Mouse (Mus musculus) adrenal gland, postnatal 25 days (tissue): ENCODE measurements around the gene Spsb1. TPM values are rescaled to one million over a fixed set of nuclear protein-coding genes. Genes with fewer than 3 reads are reported as not detected.

Experiments used
- DNase-seq: peaks from one replicate; pipeline ENCODE4 v3.0.0; 2021; ENCODE audit warnings: mixed read lengths
- total RNA-seq: library from RNA; stranded (reverse); gene quantifications from 2 replicates; pipeline ENCODE4 v1.2.3, GENCODE M21; 2021

Spsb1 gene
- total RNA-seq, 1 experiment from 2014 or later = 23.7 TPM

GRCm38 (mm10) chr4:149882139-149882916 is 72.5 kb downstream of the Spsb1 start:
- no peak for DNase-seq

GRCm38 (mm10) chr4:149880908-149881307 is 73.9 kb downstream of the Spsb1 start:
- DNase-seq = no peak

- no peak for DNase-seq
These were observed 74.9 kb downstream of the Spsb1 start for GRCm38 (mm10) chr4:149879980-149880379.

- DNase-seq = peak; percentile 25
These were observed 76.8 kb downstream of the Spsb1 start for GRCm38 (mm10) chr4:149878021-149878449.

GRCm38 (mm10) chr4:149877202-149877601 is 77.6 kb downstream of the Spsb1 start:
- no peak for DNase-seq

GRCm38 (mm10) chr4:149876761-149877160 is 78.1 kb downstream of the Spsb1 start:
- no peak for DNase-seq

- DNase-seq = no peak
These were observed 78.8 kb downstream of the Spsb1 start for GRCm38 (mm10) chr4:149875986-149876501.

- no peak for DNase-seq
These were observed 79.5 kb downstream of the Spsb1 start for GRCm38 (mm10) chr4:149875296-149875695.

GRCm38 (mm10) chr4:149872236-149872635 is 82.6 kb downstream of the Spsb1 start:
- DNase-seq = no peak

- DNase-seq = no peak
These were observed 83.3 kb downstream of the Spsb1 start for GRCm38 (mm10) chr4:149871582-149871981.

- no peak for DNase-seq
These were observed 83.8 kb downstream of the Spsb1 start for GRCm38 (mm10) chr4:149871014-149871413.

GRCm38 (mm10) chr4:149870412-149870811 is 84.4 kb downstream of the Spsb1 start:
- no peak for DNase-seq

- no peak for DNase-seq
These were observed 86.1 kb downstream of the Spsb1 start for GRCm38 (mm10) chr4:149868725-149869124.

- DNase-seq = no peak
These were observed 86.8 kb downstream of the Spsb1 start for GRCm38 (mm10) chr4:149868009-149868408.

- no peak for DNase-seq
These were observed 87.5 kb downstream of the Spsb1 start for GRCm38 (mm10) chr4:149867351-149867750.

- DNase-seq = no peak
These were observed 90.4 kb downstream of the Spsb1 start for GRCm38 (mm10) chr4:149864395-149864794.

- DNase-seq = peak; percentile 23
These were observed 91.3 kb downstream of the Spsb1 start for GRCm38 (mm10) chr4:149863522-149863921.

GRCm38 (mm10) chr4:149860393-149860792 is 94.5 kb downstream of the Spsb1 start:
- DNase-seq = no peak

- DNase-seq = peak; percentile 24
These were observed 96.3 kb downstream of the Spsb1 start for GRCm38 (mm10) chr4:149858584-149858983.

GRCm38 (mm10) chr4:149858097-149858496 is 96.7 kb downstream of the Spsb1 start:
- no peak for DNase-seq

- no peak for DNase-seq
These were observed 97.2 kb downstream of the Spsb1 start for GRCm38 (mm10) chr4:149857688-149858087.

- no peak for DNase-seq
These were observed 98.7 kb downstream of the Spsb1 start for GRCm38 (mm10) chr4:149855892-149856807.
